Mouse (Mus musculus) bone marrow macrophage, adult 2 months (primary cell): Measurements from ENCODE around the gene Akt1. TPM values are rescaled to one million over a fixed set of nuclear protein-coding genes. Genes with fewer than 3 reads are reported as not detected.
A peak's percentile ranks its signal among the peaks of the same experiment; 100 is the strongest.

Source experiments
- H3K27ac ChIP-seq: 2 replicates; pipeline ENCODE4 v1.5.1; 2012; ENCODE audit warnings: low read depth, low read length; ENCODE audit not compliant: insufficient read depth
- H3K4me1 ChIP-seq: 2 replicates; pipeline ENCODE4 v1.6.1; 2012; ENCODE audit warnings: low read length; ENCODE audit not compliant: control insufficient read depth, insufficient read depth
- H3K4me3 ChIP-seq: 2 replicates; pipeline ENCODE4 v1.5.1; 2012; ENCODE audit warnings: mild to moderate bottlenecking, low read length, moderate library complexity; ENCODE audit not compliant: insufficient read depth
- CTCF ChIP-seq: IDR thresholded peaks from 2 replicates; pipeline ENCODE4 v1.5.1; 2012; ENCODE audit warnings: low read depth, mild to moderate bottlenecking, low read length, moderate library complexity
- POLR2A ChIP-seq: IDR thresholded peaks from 2 replicates; pipeline ENCODE4 v1.6.1; 2012; ENCODE audit warnings: mild to moderate bottlenecking, low read depth, low read length, borderline replicate concordance
- polyA plus RNA-seq: library from polyadenylated mRNA; stranded (reverse); fragments of >200 nt; gene quantifications from 2 replicates; pipeline ENCODE4 v1.2.4, GENCODE M21; 2012; ENCODE audit not compliant: missing spikeins, insufficient read depth, insufficient read length

Akt1 gene
- polyA plus RNA-seq, 1 experiment, result 176 TPM

DNA sequence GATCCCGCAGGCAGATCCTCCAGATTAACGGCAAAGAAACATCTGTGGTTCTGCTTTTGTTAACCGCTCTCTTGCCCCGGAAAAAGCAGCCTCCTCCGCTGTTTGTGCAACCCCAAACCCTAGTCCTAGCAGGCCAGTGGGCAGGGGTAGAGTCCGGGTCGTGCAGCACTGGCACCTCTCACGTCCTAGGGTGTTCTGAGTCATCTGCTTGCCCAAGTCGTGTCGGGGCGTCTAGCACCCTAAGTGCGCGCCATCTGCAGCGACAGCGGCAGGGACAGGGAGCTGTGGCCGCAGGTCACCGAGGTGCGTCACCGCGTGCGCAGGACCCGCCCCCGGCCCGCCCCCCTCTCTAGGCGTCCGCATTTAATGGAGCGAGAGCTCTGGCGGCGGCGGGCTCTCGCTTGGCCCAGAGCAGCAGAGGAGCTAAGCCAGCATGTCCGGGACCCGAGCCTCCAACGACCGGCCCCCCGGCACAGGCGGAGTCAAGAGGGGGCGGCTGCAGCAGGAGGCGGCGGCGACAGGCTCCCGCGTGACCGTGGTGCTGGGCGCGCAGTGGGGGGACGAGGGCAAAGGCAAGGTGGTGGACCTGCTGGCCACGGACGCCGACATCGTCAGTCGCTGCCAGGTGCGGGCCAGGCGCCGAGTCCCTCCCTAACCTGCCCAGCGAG is 54.9 kb downstream of the Akt1 start, which contains the start of gene Adssl1:
TSS of gene Adssl1 (plus strand) at position 360 of the 668 bp plus-strand sequence.
- TF ChIP-seq POLR2A (peak; percentile 91; the same call in 1 of the 2 replicates), CTCF (no peak)
- H3K27ac ChIP-seq, result peak within 1 kb of the TSS; percentile 61
- H3K4me3 ChIP-seq, result peak within 1 kb of the TSS; percentile 66
- H3K4me1 ChIP-seq, result peaks cover 51% of the 10 kb centered on the region

DNA sequence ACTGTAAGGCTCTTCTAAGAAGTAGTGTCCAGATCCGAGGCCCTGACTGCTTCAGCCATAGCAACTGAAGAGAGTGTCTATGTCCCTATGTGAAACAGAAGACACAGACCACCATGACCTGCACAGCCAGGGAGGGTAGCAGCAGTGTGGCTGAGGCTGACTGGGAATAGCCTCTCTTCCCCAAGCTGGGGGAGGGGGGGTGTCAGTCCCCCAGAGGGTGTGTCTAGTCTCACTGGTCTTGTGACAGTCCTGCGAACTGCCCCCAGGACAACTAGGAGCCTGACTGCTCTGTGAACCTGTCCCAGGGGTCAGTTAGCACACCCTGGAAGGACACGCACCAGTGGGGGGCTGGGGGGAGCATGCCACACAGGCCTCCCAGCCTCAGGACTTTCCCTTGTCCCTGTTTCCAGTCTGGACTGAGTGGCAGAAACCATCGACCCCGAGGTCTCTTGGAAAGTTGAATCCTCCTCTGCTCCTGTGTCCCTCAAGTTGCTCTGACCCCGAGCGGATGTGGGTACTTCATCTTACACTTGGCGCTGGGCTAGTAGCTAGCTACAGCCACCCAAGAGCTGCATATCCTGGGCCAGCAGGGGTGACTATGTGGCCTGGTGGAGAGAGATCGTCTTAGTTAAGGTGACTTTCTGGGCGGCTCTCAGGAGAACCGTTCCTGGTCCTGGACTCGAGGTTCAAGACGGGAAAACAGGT is 55.6 kb downstream of the Akt1 start:
- TF ChIP-seq POLR2A (no peak), CTCF (no peak)
- Histone ChIP-seq H3K4me3 (peak overlapping the region; percentile 66), H3K27ac (peak overlapping the region; percentile 61), H3K4me1 (peaks cover 54% of the 10 kb centered on the region)

DNA sequence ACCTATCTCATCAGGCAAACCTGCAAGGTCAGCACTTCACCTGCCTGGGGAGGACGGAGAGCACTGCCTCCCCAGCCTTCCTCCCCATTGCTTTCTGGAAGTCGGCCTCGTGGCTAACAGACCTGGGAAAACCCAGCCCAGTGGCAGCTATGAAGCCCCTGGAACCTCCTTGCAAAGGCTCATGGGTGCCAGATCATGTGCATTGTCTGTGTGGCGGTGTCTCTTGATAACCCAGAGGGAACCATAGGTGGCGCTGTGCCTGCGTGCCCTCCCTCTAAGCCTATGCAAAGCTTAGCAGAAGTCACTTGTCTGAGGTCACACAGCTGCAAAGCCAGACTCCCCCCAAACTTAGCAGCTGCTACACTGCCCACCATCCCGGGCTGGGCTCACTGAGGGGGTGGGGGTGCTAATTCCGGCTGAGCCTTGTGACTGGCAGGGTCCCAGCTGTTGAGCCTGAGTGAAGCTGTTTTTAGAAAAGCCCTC is 56.7 kb downstream of the Akt1 start:
- TF ChIP-seq POLR2A (no peak), CTCF (peak; percentile 34; the same call in 1 of the 2 replicates)
- Histone ChIP-seq H3K4me1 (peaks cover 54% of the 10 kb centered on the region), H3K4me3 (no peak overlapping the region), H3K27ac (peak overlapping the region; percentile 81)

DNA sequence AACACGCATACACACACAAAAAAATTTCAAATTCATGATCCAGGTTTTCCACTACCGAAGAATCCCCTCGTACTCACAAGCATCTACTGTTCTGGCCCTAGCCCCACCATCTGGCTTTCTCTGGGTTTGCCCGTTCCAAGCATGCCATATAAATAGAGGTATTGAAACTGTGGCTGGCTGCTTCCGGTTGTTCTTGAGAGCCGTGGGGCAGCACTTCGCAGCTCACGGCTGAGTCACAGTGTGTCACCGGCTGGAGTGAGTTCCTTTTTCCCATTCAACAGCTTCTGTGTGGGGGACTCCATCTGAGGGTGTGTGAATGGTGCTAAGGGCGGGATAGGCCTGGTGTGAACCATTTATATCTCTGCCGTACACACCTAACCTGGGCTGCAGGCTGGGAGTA is 57.5 kb downstream of the Akt1 start:
- no peak overlapping the region for H3K4me3 ChIP-seq
- TF ChIP-seq POLR2A (no peak), CTCF (no peak)
- H3K27ac ChIP-seq, result peak overlapping the region; percentile 81
- H3K4me1 ChIP-seq, result peaks cover 53% of the 10 kb centered on the region

DNA sequence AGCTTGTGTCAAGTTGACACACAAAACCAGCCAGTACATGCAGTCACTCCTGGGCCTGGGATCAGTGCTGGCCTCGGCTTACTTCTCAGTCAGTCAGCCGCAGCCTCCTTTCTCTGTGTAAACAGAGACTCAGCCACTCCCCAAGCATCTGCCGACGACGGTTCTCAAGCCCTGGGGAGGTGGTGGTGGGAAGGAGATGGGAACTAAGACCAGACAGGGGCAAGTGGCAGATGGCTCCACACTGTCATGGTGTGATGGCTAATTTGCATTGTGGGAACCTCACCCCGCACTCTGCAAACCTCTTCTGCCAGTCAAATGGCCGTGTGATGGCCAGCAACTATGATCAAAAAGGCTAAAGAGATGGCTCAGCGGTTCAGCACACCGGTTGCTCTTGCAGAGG is 58.0 kb downstream of the Akt1 start:
- Histone ChIP-seq H3K27ac (peak overlapping the region; percentile 57), H3K4me1 (peaks cover 48% of the 10 kb centered on the region), H3K4me3 (no peak overlapping the region)
- TF ChIP-seq POLR2A (no peak), CTCF (no peak)

DNA sequence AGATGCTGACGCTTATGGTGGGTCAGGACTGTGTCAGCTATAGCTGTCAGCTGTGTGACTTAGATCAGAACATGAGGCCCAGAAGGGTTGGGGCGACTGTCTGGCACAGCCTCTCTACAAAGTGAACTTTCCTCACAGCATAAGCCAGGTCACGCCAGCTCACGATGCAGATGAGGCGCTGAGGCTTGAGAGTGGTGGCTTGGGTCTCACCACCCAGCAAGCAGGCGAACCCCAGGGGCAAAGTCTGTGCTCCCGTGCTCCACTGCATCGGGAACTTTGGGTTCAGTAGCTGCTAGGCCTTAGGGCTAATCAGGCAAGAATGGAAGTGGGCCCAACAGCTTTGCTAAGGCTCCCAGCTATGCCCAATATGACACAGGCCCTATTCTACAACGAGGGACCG is 65.7 kb downstream of the Akt1 start:
- TF ChIP-seq CTCF, result no peak
- no peak overlapping the region for H3K4me3 ChIP-seq
- H3K27ac ChIP-seq, result no peak overlapping the region
- no peaks in the 10 kb centered on the region for H3K4me1 ChIP-seq

DNA sequence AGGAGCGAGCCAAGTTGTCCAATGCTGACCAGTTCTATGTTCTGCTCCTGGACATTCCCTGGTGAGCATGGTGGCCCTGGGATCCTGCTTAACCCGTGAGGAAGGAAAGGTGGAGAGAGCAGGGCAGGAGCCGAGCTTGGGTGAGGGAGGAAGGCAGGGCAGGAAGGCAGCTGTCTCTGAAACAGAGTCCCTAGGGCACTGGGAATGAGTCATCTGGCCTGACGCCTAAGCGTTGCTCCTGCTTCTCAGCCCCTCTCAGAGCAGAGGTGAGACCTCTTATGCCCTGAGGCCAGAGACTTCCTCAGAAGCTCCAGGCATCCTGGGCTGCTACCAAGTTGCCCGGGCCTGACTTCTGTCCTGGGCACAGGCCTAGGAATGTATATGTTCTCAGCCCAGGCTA is 67.7 kb downstream of the Akt1 start:
- H3K27ac ChIP-seq, result no peak overlapping the region
- H3K4me3 ChIP-seq, result no peak overlapping the region
- H3K4me1 ChIP-seq, result no peaks in the 10 kb centered on the region
- TF ChIP-seq CTCF (no peak), POLR2A (no peak)

DNA sequence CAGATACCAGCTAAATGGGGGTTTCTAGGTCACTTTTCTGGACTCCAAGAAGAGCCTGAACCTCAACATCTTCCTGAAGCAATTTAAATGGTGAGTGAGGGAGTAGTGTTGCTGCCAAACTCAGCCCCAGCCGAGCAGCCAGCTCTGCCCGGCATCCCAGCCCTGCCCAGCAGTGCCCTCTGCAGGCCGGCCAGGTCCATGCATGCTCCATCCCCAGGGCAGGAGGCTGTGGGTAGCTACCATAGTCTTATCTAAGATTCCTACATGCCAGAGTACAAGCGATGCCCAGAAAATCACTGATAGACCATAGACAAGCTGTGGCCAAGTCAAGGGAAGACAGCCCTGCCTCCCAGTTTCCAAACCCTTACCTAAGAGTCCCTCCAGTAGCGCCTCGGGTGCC is 68.9 kb downstream of the Akt1 start:
- Histone ChIP-seq H3K4me3 (no peak overlapping the region), H3K27ac (no peak overlapping the region), H3K4me1 (no peaks in the 10 kb centered on the region)
- TF ChIP-seq CTCF (peak; percentile 77), POLR2A (no peak)

DNA sequence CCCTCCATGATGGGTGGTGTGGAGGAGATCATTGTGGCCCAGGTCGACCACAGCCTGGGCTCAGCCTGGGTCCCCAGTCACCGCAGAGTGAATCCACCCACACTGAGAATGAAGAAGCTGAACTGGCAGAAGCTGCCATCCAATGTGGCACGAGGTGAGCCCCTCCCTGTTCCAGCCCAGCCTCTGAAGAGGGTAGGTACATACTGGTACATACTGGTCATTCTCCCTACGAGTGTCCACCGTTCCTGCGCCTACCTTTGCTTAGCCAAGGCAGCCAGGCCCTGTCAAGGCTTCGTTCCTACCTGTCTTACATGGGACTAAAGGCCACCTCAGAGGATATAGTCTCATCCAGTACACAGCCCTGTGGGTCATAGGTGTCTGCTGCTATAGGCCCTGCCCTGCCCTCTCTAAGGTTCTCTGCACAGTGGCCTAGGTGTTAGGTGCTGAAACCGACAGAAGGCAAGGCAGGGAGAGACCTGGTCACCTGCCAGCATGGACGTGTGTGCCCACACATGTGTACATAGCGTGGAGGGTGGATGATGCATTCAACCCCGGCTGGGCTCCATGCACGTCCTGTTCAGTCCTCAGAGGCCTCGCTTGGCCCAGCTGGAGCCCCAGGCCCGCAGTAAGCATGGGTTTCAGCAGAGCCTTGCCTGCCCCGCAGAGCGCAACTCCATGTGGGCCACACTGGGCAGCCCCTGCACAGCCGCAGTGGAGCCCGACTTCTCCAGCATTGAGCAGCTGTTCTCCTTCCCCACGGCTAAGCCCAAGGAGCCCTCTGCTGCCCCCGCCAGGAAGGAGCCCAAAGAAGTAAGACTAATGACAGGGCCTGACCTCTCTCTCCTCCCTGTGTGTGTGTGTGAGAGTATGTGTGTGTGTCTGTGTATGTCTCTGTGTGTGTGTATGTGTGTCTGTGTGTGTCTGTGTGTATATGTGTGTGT is 69.7 kb downstream of the Akt1 start:
- H3K27ac ChIP-seq, result no peak overlapping the region
- TF ChIP-seq CTCF (no peak), POLR2A (no peak)
- H3K4me3 ChIP-seq, result no peak overlapping the region
- no peaks in the 10 kb centered on the region for H3K4me1 ChIP-seq

DNA sequence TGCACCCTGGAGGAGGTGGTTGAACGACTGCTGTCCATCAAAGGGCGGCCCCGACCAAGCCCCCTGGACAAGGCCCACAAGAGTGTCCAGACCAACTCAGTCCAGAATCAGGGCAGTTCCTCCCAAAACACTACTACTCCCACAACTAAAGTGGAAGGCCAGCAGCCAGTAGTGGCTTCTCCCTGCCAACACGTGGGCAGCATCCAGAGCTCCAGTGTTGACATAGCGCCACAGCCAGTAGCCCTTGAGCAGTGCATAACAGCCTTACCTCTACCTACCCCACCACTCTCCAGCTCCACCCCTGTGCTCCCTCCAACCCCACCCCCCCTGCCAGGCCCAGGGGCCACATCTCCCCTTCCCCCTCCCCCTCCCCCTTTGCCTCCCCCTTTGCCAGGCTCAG is 70.7 kb downstream of the Akt1 start:
- Histone ChIP-seq H3K4me3 (no peak overlapping the region), H3K27ac (no peak overlapping the region), H3K4me1 (peaks cover 6% of the 10 kb centered on the region; the same call in 1 of the 2 replicates)
- no peak for TF ChIP-seq CTCF
- no peak for TF ChIP-seq POLR2A

Other genes starting within 250 kb of the Akt1 start
- not detected in 2 replicates for gene A530016L24Rik, start 185.4 kb downstream of the Akt1 start, polyA plus RNA-seq
- not detected in 2 replicates for gene Tmem179, start 158.1 kb downstream of the Akt1 start, polyA plus RNA-seq
- 28.0 and 30.8 TPM in 2 replicates for gene Inf2, start 86.1 kb downstream of the Akt1 start, polyA plus RNA-seq
- 33.2 and 38.5 TPM in 2 replicates for gene Adssl1, start 54.8 kb downstream of the Akt1 start, polyA plus RNA-seq
- gene Siva1, start 30.2 kb downstream of the Akt1 start, polyA plus RNA-seq, result 34.9 and 52.4 TPM in 2 replicates
- 9.2 and 10.1 TPM in 2 replicates for gene Zbtb42, start 3.9 kb upstream of the Akt1 start, polyA plus RNA-seq
- 8.5 and 17.7 TPM in 2 replicates for gene Cep170b, start 45.6 kb upstream of the Akt1 start, polyA plus RNA-seq
- 1,067 and 1,170 TPM in 2 replicates for gene Pld4, start 85.8 kb upstream of the Akt1 start, polyA plus RNA-seq
- 27.3 TPM in 2 replicates for gene Ahnak2, start 127.8 kb upstream of the Akt1 start, polyA plus RNA-seq
- gene Clba1, start 134.1 kb upstream of the Akt1 start, polyA plus RNA-seq, result 2.0 and 2.1 TPM in 2 replicates
- 26.2 and 28.0 TPM in 2 replicates for gene Cdca4, start 154.5 kb upstream of the Akt1 start, polyA plus RNA-seq
- 42.1 and 44.3 TPM in 2 replicates for gene Gpr132, start 193.3 kb upstream of the Akt1 start, polyA plus RNA-seq